In genomic region chr13:23521703-23522102, GRCm38 (mm10) we compare ENCODE assay signal across 7 mouse cellular contexts. TPM values are rescaled to one million over a fixed set of nuclear protein-coding genes. Genes with fewer than 3 reads are reported as not detected.
DNase-seq lines count a peak whose midpoint lies in the region; ATAC-seq and TF ChIP-seq lines count a peak whose summit lies in the region.

No protein-coding gene starts in this region.

- H3K27ac ChIP-seq in gastrocnemius, adult 2 months, result no peak overlapping the region
- H3K27ac ChIP-seq in hindbrain, embryonic 15.5 days (replicated peaks), result no peak overlapping the region

- peaks cover 54% of the 10 kb centered on the region for H3K4me1 ChIP-seq in G1E (ENCODE audit: insufficient read depth, low read depth, low read length)
- H3K4me1 ChIP-seq in hindbrain, embryonic 15.5 days (replicated peaks), result peaks cover 16% of the 10 kb centered on the region

- H3K4me3 ChIP-seq in G1E (ENCODE audit: low read depth, low read length), result peak overlapping the region; percentile 14; the same call in 1 of the 2 replicates
- H3K4me3 ChIP-seq in gastrocnemius, adult 2 months, result peak overlapping the region; percentile 47
- H3K4me3 ChIP-seq in hindbrain, embryonic 15.5 days, result 0 out of 2 replicates have a peak overlapping the region, but pooled peaks have one; percentile 8

- no peaks in the 10 kb centered on the region for H3K27me3 ChIP-seq in G1E (ENCODE audit: insufficient read depth, low read length)
- H3K27me3 ChIP-seq in hindbrain, embryonic 15.5 days, result no peaks in the 10 kb centered on the region

- ATAC-seq in G1E (ENCODE audit: extremely low read depth, insufficient number of reproducible peaks, low FRiP score, poor library complexity, severe bottlenecking), result no peak
- no peak for ATAC-seq in hindbrain, embryonic 15.5 days (ENCODE audit: low FRiP score, low read depth)

- H3K36me3 ChIP-seq in G1E (replicated peaks), result no peaks in the 10 kb centered on the region
- no peaks in the 10 kb centered on the region for H3K36me3 ChIP-seq in hindbrain, embryonic 15.5 days

- 1% methylated on average over 14 of the region's 14 CpGs for WGBS in hindbrain, embryonic 15.5 days

- no peak for DNase-seq in G1E (ENCODE audit: low spot score)
- peak; percentile 73 for DNase-seq in cerebellum, adult 11-12 months
- peak; percentile 76 for DNase-seq in gastrocnemius, adult 2 months
- peak; percentile 74 to 77 for DNase-seq in layer of hippocampus, postnatal 36 days
- DNase-seq in lung, postnatal 25 days (ENCODE audit: low spot score), result peak; percentile 82
- peak; percentile 62 for DNase-seq in right cerebral cortex, postnatal 4 days

- TF ChIP-seq CTCF in G1E (IDR thresholded peaks at IDR 0.05; ENCODE audit: low read depth, low read length), result no peak
- TF ChIP-seq CTCF in gastrocnemius, adult 2 months (IDR thresholded peaks at IDR 0.05), result no peak

- H3K4me2 ChIP-seq in hindbrain, embryonic 15.5 days, result peak overlapping the region; percentile 43

- H3K9ac ChIP-seq in hindbrain, embryonic 15.5 days, result no peak overlapping the region

- intact Hi-C loops in gastrocnemius, adult 2 months (cut with DNase I), result loop anchor here (5.0 kb wide), 1 partner anchor 76 kb away; no protein-coding TSS in a partner anchor

- no peaks in the 10 kb centered on the region for H3K9me3 ChIP-seq in G1E (replicated peaks)
- no peaks in the 10 kb centered on the region for H3K9me3 ChIP-seq in hindbrain, embryonic 15.5 days

RNA-seq across cellular contexts. Expression of gene Hist1h4h, which starts 9.1 kb away (rescaled TPM):
- total RNA-seq in G1E (2014; fragmentation: Nextera tagmentation), result 309 and 344 TPM in 2 replicates
- total RNA-seq in G1E (2017), result 843 and 1,115 TPM in 2 replicates
- 11.0 and 66.6 TPM in 2 replicates for polyA plus RNA-seq in G1E (2012)
- 100 to 1,000 TPM; 131 to 139 TPM for total RNA-seq in gastrocnemius, adult 2 months (2021)
- polyA plus RNA-seq in hindbrain, embryonic 15.5 days (2015; fragmentation: Nextera tagmentation; extraction: Ambion mirVana), result 1.7 and 2.7 TPM in 2 replicates
- 100 to 1,000 TPM; 363 to 377 TPM for total RNA-seq in layer of hippocampus, postnatal 36 days (2021)

RNA-seq across cellular contexts. Expression of gene Hist1h2af, which starts 12.0 kb away (rescaled TPM):
- total RNA-seq in G1E (2014; fragmentation: Nextera tagmentation) (510 and 530 TPM in 2 replicates), G1E (2017) (1,417 and 2,284 TPM in 2 replicates)
- 1,681 and 3,392 TPM in 2 replicates for polyA plus RNA-seq in G1E (2012)
- total RNA-seq in gastrocnemius, adult 2 months (2021), result 1 to 10 TPM in 1 of 2 experiments, not detected in 1; 2.0 TPM
- 0.82 and 2.1 TPM in 2 replicates for polyA plus RNA-seq in hindbrain, embryonic 15.5 days (2015; fragmentation: Nextera tagmentation; extraction: Ambion mirVana)
- 10 to 100 TPM; 12.2 to 14.4 TPM for total RNA-seq in layer of hippocampus, postnatal 36 days (2021)

RNA-seq across cellular contexts. Expression of gene Hist1h3g, which starts 13.5 kb away (rescaled TPM):
- total RNA-seq in G1E (2014; fragmentation: Nextera tagmentation), result 647 and 719 TPM in 2 replicates
- 217 and 302 TPM in 2 replicates for total RNA-seq in G1E (2017)
- polyA plus RNA-seq in G1E (2012), result 12.1 and 32.9 TPM in 2 replicates
- not detected for total RNA-seq in gastrocnemius, adult 2 months (2021)
- 0.85 and 1.2 TPM in 2 replicates for polyA plus RNA-seq in hindbrain, embryonic 15.5 days (2015; fragmentation: Nextera tagmentation; extraction: Ambion mirVana)
- 1 to 10 TPM; 3.9 to 4.9 TPM for total RNA-seq in layer of hippocampus, postnatal 36 days (2021)

RNA-seq across cellular contexts. Expression of gene Hist1h2bh, which starts 21.5 kb away (rescaled TPM):
- total RNA-seq in G1E (2014; fragmentation: Nextera tagmentation), result 32.7 and 41.6 TPM in 2 replicates
- total RNA-seq in G1E (2017), result 77.6 and 126 TPM in 2 replicates
- 0.91 and 4.9 TPM in 2 replicates for polyA plus RNA-seq in G1E (2012)
- total RNA-seq in gastrocnemius, adult 2 months (2021), result 1 to 10 TPM in 1 of 2 experiments, under 1 TPM in 1; 0.94 to 1.0 TPM
- 0.17 and 0.19 TPM in 2 replicates for polyA plus RNA-seq in hindbrain, embryonic 15.5 days (2015; fragmentation: Nextera tagmentation; extraction: Ambion mirVana)
- total RNA-seq in layer of hippocampus, postnatal 36 days (2021), result 1 to 10 TPM; 1.1 to 1.2 TPM

RNA-seq across cellular contexts. Expression of gene Hist1h3f, which starts 22.1 kb away (rescaled TPM):
- 125 and 143 TPM in 2 replicates for total RNA-seq in G1E (2014; fragmentation: Nextera tagmentation)
- 96.8 and 187 TPM in 2 replicates for total RNA-seq in G1E (2017)
- 1.8 and 12.3 TPM in 2 replicates for polyA plus RNA-seq in G1E (2012)
- 1 to 10 TPM; 2.9 to 4.0 TPM for total RNA-seq in gastrocnemius, adult 2 months (2021)
- polyA plus RNA-seq in hindbrain, embryonic 15.5 days (2015; fragmentation: Nextera tagmentation; extraction: Ambion mirVana), result 0.21 and 0.62 TPM in 2 replicates
- total RNA-seq in layer of hippocampus, postnatal 36 days (2021), result 10 to 100 TPM; 16.2 to 17.4 TPM

Comparison
In these comparisons a context has a peak if more than half of its experiments do, and no peak if none do; other contexts are left out.
1. RNA of gene Hist1h2af, which starts 12.0 kb away (total RNA-seq): 510 to 2,284 TPM in G1E; 12.2 to 14.4 TPM in layer of hippocampus, postnatal 36 days and 2.0 TPM in gastrocnemius, adult 2 months; every median in the first group is over 10 times any median in the second.
2. RNA of gene Hist1h3g, which starts 13.5 kb away (total RNA-seq): 217 to 719 TPM in G1E; 3.9 to 4.9 TPM in layer of hippocampus, postnatal 36 days and not detected in gastrocnemius, adult 2 months; every median in the first group is over 10 times any median in the second.
3. Peak in every context shown above with its lines, with median percentiles within 50 percentile points of each other: H3K4me3 ChIP-seq.